ENCODE assay signal across 20 mouse cellular contexts in genomic region chr11:29751648-29752611, GRCm38 (mm10).
"Had no signal": no experiment of that assay in that cellular context is flagged by ENCODE, and none has a peak within 500 bp of the region (broad histone marks: within the 10 kb centered on the region; RNA-seq: fewer than 3 reads in every experiment).

No protein-coding gene starts in this region.

- H3K9me3 ChIP-seq: limb, embryonic 13.5 days; liver, embryonic 13.5 days; neural tube, embryonic 12.5 days; neural tube, embryonic 15.5 days; stomach, embryonic 15.5 days had no signal

- H3K36me3 ChIP-seq: liver, embryonic 13.5 days had no signal

- H3K4me3 ChIP-seq: layer of hippocampus, adult 2 months; limb, embryonic 13.5 days; liver, embryonic 13.5 days; neural tube, embryonic 12.5 days; neural tube, embryonic 15.5 days; stomach, embryonic 15.5 days had no signal

- ATAC-seq: inflammation-experienced regulatory T-cells, adult 6 months had no signal

- H3K27ac ChIP-seq: limb, embryonic 13.5 days; liver, embryonic 13.5 days; neural tube, embryonic 12.5 days; neural tube, embryonic 15.5 days; stomach, embryonic 15.5 days had no signal

- H3K27me3 ChIP-seq: limb, embryonic 13.5 days; liver, embryonic 13.5 days; neural tube, embryonic 12.5 days; neural tube, embryonic 15.5 days; stomach, embryonic 15.5 days had no signal

- H3K4me1 ChIP-seq: limb, embryonic 13.5 days; liver, embryonic 13.5 days; neural tube, embryonic 12.5 days; neural tube, embryonic 15.5 days; stomach, embryonic 15.5 days had no signal

- H3K9ac ChIP-seq: limb, embryonic 13.5 days; liver, embryonic 13.5 days; neural tube, embryonic 12.5 days; neural tube, embryonic 15.5 days; stomach, embryonic 15.5 days had no signal

- DNase-seq: kidney, adult 11 months; kidney, postnatal 14 days; layer of hippocampus, adult 9-11 months; left cerebral cortex, postnatal 4 days; liver, embryonic 13.5 days; lung, adult 2 months; lung, postnatal 14 days; lung, postnatal 4 days; midbrain, embryonic 14.5 days; retina, postnatal 1 day; right cerebral cortex, postnatal 25 days; spleen, adult 18-20 months; thymus, postnatal 36 days had no signal

- H3K4me2 ChIP-seq: limb, embryonic 13.5 days; liver, embryonic 13.5 days; midbrain, embryonic 11.5 days; neural tube, embryonic 12.5 days; neural tube, embryonic 15.5 days; stomach, embryonic 15.5 days had no signal
